Mouse (Mus musculus) kidney, adult 2 months (tissue): ENCODE results near the gene Uvrag. TPM values are rescaled to one million over a fixed set of nuclear protein-coding genes. Genes with fewer than 3 reads are reported as not detected.

Experiments used
- DNase-seq: peaks from one replicate; pipeline ENCODE4 v3.0.0; 2021
- H3K27ac ChIP-seq: fragments of 200-500 bp; 2 replicates; pipeline ENCODE4 v1.5.1; 2012; ENCODE audit warnings: low read depth, low read length, control low read depth, inconsistent platforms; ENCODE audit not compliant: insufficient read depth
- H3K27me3 ChIP-seq: fragments of 200-500 bp; replicated peaks from 2 replicates; pipeline ENCODE4 v1.6.1; 2012; ENCODE audit warnings: mild to moderate bottlenecking, moderate library complexity, low read length, inconsistent platforms; ENCODE audit not compliant: control insufficient read depth, insufficient read depth
- H3K36me3 ChIP-seq: fragments of 200-500 bp; 2 replicates; pipeline ENCODE4 v1.6.1; 2012; ENCODE audit warnings: mild to moderate bottlenecking, moderate library complexity, low read length, inconsistent platforms; ENCODE audit not compliant: control insufficient read depth, insufficient read depth
- H3K4me1 ChIP-seq: fragments of 200-500 bp; 2 replicates; pipeline ENCODE4 v1.6.1; 2011; ENCODE audit warnings: low read length; ENCODE audit not compliant: control insufficient read depth, insufficient read depth
- H3K4me3 ChIP-seq: fragments of 200-500 bp; 2 replicates; pipeline ENCODE4 v1.5.1; 2011; ENCODE audit warnings: mild to moderate bottlenecking, low read depth, low read length, control low read depth; ENCODE audit not compliant: insufficient read depth
- CTCF ChIP-seq: fragments of 200-500 bp; conservative IDR thresholded peaks from 2 replicates; pipeline ENCODE4 v1.5.1; 2011; ENCODE audit warnings: low read depth, mild to moderate bottlenecking, control low read depth, low read length, moderate library complexity, mixed read lengths; ENCODE audit not compliant: insufficient read depth, insufficient read length
- POLR2A ChIP-seq: fragments of 200-500 bp; IDR thresholded peaks from one replicate; pipeline ENCODE4 v1.6.1; 2011; ENCODE audit warnings: low read depth, low read length, control low read depth
- WGBS: fragments of 180-500 bp; shearing (Covaris S2); methylation state at CpG from one replicate; pipeline ENCODE4 v1.1.7; 2018; 5-methylcytosine and 5-hydroxymethylcytosine counted together
- polyA plus RNA-seq: library from polyadenylated mRNA; depleted of rRNA; stranded (reverse); fragments of >200 nt; gene quantifications from 2 replicates; pipeline ENCODE4 v1.2.3, GENCODE M21; 2012

Uvrag gene
- polyA plus RNA-seq, 1 experiment, result 8.0 TPM

GRCm38 (mm10) chr7:98862994-98863393 lies 277.9 kb downstream of the Uvrag start:
- no peak for TF ChIP-seq POLR2A
- TF ChIP-seq CTCF, result no peak
- no peak overlapping the region for H3K27ac ChIP-seq
- H3K4me3 ChIP-seq, result no peak overlapping the region
- no peaks in the 10 kb centered on the region for H3K27me3 ChIP-seq
- DNase-seq, result no peak
- H3K36me3 ChIP-seq, result no peaks in the 10 kb centered on the region
- no peaks in the 10 kb centered on the region for H3K4me1 ChIP-seq
- 67% methylated on average over 5 of the region's 5 CpGs for WGBS

- Histone ChIP-seq H3K4me3 (no peak overlapping the region), H3K27me3 (no peaks in the 10 kb centered on the region), H3K27ac (no peak overlapping the region), H3K4me1 (no peaks in the 10 kb centered on the region), H3K36me3 (no peaks in the 10 kb centered on the region)
- WGBS, result 70% methylated on average over 2 of the region's 2 CpGs
- DNase-seq, result no peak
- TF ChIP-seq POLR2A (no peak), CTCF (no peak)
Measured at GRCm38 (mm10) chr7:98861002-98861401, 279.9 kb downstream of the Uvrag start.

GRCm38 (mm10) chr7:98857094-98857493 lies 283.8 kb downstream of the Uvrag start:
- no peaks in the 10 kb centered on the region for H3K27me3 ChIP-seq
- no peak overlapping the region for H3K4me3 ChIP-seq
- WGBS, result 60% methylated on average over 3 of the region's 3 CpGs
- no peak overlapping the region for H3K27ac ChIP-seq
- no peaks in the 10 kb centered on the region for H3K4me1 ChIP-seq
- H3K36me3 ChIP-seq, result no peaks in the 10 kb centered on the region
- no peak for TF ChIP-seq POLR2A
- no peak for TF ChIP-seq CTCF
- DNase-seq, result no peak

GRCm38 (mm10) chr7:98856128-98856527 lies 284.8 kb downstream of the Uvrag start:
- Histone ChIP-seq H3K27ac (no peak overlapping the region), H3K4me1 (no peaks in the 10 kb centered on the region), H3K27me3 (no peaks in the 10 kb centered on the region), H3K4me3 (no peak overlapping the region), H3K36me3 (no peaks in the 10 kb centered on the region)
- TF ChIP-seq POLR2A (no peak), CTCF (no peak)
- 64% methylated on average over 3 of the region's 3 CpGs for WGBS
- no peak for DNase-seq

- no peak for DNase-seq
- 70% methylated on average over 2 of the region's 2 CpGs for WGBS
- Histone ChIP-seq H3K4me1 (no peaks in the 10 kb centered on the region), H3K27me3 (no peaks in the 10 kb centered on the region), H3K36me3 (no peaks in the 10 kb centered on the region), H3K27ac (no peak overlapping the region), H3K4me3 (no peak overlapping the region)
- TF ChIP-seq CTCF (no peak), POLR2A (no peak)
Measured at GRCm38 (mm10) chr7:98855388-98855787, 285.6 kb downstream of the Uvrag start.

- Histone ChIP-seq H3K4me1 (no peaks in the 10 kb centered on the region), H3K4me3 (no peak overlapping the region), H3K27ac (no peak overlapping the region), H3K27me3 (no peaks in the 10 kb centered on the region), H3K36me3 (no peaks in the 10 kb centered on the region)
- no peak for DNase-seq
- 79% methylated on average over 6 of the region's 6 CpGs for WGBS
- TF ChIP-seq CTCF (no peak), POLR2A (no peak)
Measured at GRCm38 (mm10) chr7:98853806-98854205, 287.1 kb downstream of the Uvrag start.

GRCm38 (mm10) chr7:98852950-98853650 lies 287.8 kb downstream of the Uvrag start:
- WGBS, result 84% methylated on average over 18 of the region's 18 CpGs
- DNase-seq, result no peak
- H3K36me3 ChIP-seq, result no peaks in the 10 kb centered on the region
- no peak overlapping the region for H3K4me3 ChIP-seq
- no peaks in the 10 kb centered on the region for H3K27me3 ChIP-seq
- no peak overlapping the region for H3K27ac ChIP-seq
- H3K4me1 ChIP-seq, result no peaks in the 10 kb centered on the region
- TF ChIP-seq POLR2A (no peak), CTCF (no peak)

GRCm38 (mm10) chr7:98851220-98851619 lies 289.7 kb downstream of the Uvrag start:
- no peaks in the 10 kb centered on the region for H3K36me3 ChIP-seq
- TF ChIP-seq POLR2A (no peak), CTCF (no peak)
- DNase-seq, result no peak
- no peaks in the 10 kb centered on the region for H3K4me1 ChIP-seq
- no peak overlapping the region for H3K4me3 ChIP-seq
- 48% methylated on average over 9 of the region's 9 CpGs for WGBS
- no peaks in the 10 kb centered on the region for H3K27me3 ChIP-seq
- no peak overlapping the region for H3K27ac ChIP-seq
